Mouse (Mus musculus) c-Kit-positive CD71-positive TER-119-negative erythroid progenitor cells, embryonic 14.5 days (primary cell): ENCODE measurements around the gene Timd4.

Source experiments
- DNase-seq: peaks from one replicate; pipeline ENCODE4 v3.0.0-alpha.2; 2013; ENCODE audit warnings: low read depth

The Timd4 gene

DNA sequence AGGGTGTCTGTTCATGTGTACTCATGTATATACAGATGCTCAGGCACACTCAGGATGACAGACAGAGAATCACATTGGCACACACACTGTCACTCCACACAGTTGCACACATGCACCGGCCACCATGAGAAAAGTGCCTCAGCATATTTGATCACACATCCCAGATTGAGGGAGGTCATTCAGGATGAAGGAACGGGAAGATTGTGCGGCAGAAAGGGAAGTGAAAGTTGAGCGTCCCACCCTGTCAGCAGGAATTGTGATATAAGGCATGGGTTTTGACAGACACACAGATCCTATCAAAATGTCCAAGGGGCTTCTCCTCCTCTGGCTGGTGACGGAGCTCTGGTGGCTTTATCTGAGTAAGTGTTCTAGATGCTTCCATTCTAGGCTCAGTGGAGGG lies at the start of gene Timd4:
TSS of gene Timd4 (plus strand) at position 290 of the 400 bp plus-strand sequence.
- DNase-seq = no peak

DNA sequence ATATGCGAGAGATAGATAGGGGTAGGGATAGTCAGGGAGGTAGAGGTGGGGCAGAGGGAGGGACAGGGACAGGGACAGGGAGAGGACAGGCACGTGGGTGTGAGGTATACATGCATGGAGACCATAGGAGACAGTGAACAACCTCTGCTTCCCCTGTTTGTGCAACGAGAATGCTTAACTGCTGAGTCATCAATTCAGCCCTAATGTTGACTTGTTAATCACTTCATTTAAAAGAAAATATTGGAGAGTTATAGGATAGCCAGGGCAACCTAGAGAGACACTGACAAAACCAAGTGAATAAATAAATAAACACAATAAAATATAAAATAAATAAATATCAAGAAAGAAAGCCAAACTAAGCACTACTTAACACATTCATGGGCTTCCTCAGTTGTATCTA lies 33.7 kb upstream of the Timd4 start:
- no peak for DNase-seq

GRCm38 (mm10) chr11:46779811-46780210 lies 30.8 kb upstream of the Timd4 start:
- DNase-seq = no peak

GRCm38 (mm10) chr11:46804440-46804839 lies 6.2 kb upstream of the Timd4 start:
- DNase-seq = no peak

- no peak for DNase-seq
These were observed 7.1 kb downstream of the Timd4 start for GRCm38 (mm10) chr11:46817692-46818091.

DNA sequence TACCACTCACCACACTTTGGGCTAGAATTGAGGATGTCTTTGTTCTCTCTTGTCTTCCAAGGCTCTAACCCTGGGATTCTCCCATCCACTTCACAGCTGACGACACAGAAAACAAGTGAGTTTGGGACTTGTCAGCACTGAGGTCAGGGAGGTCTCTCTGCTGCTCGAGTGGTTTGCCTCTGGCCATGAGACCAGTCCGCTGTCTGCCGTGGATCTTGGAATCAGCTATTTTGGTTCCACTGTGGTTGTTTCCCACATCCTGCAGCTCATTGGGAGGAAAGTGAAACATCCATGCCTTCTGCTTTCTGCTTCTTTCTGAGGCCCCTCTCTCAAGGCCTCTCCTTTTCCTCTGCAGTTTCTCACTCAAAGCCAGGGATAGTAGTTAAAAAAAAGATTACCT lies 9.3 kb downstream of the Timd4 start:
- no peak for DNase-seq

DNA sequence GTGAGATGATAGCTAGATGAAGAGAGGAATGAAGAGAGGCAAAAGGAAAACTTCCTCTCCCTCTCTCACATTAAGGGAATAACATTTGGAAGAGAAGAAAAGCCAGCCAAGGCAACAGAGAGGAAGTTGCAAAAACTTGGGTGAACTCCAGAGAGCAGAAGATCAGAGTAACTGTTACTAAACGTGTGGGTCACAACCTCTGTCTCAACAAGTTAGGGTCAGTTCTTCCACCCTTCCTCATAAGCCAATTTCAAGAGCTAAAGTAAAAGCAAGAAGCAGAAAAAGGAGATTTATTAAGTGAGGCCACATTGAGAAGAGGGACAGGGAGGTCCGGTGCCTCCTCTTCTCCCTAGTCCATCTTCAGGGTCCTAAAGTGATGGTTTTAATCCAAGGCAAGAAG lies 19.7 kb downstream of the Timd4 start:
- DNase-seq = no peak

- no peak for DNase-seq
These were observed 24.5 kb downstream of the Timd4 start for GRCm38 (mm10) chr11:46835080-46835479.

DNA sequence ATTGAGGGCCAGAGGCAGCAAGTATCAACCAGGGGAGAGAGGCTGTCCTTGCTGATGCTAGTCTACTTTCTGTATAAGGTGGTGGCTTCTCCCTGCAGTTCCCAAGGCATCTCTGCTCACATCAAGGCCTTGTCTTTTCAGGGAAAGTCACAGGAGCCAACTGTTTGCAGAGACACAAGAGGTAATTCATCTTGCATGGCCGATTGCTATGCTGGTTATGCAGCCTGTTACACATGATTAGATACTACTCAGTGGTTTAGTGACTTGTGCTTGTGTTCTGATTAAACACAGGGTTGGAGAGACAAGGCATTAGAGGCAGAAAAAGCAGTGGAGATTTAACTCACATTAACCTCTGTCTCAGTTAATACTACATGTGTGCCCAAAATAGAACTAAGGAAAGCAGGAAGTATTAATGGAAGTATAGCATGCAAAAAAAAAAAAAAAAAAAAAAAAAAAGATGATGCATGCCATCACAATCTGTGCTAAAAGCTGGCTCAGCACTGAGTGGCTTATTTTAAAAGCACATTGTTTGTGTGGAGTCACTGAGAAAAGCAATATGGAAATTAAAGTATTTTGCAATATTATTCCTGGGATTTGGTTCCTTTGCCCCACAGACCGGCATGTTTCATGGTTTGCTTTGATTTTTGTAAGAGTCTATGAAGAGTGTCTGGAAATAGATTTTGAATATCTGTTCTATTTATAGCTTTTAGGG lies 31.6 kb downstream of the Timd4 start:
- DNase-seq = no peak

- DNase-seq = no peak
These were observed 36.1 kb downstream of the Timd4 start for GRCm38 (mm10) chr11:46846661-46847060.

GRCm38 (mm10) chr11:46847827-46848220 lies 37.2 kb downstream of the Timd4 start:
- no peak for DNase-seq

DNA sequence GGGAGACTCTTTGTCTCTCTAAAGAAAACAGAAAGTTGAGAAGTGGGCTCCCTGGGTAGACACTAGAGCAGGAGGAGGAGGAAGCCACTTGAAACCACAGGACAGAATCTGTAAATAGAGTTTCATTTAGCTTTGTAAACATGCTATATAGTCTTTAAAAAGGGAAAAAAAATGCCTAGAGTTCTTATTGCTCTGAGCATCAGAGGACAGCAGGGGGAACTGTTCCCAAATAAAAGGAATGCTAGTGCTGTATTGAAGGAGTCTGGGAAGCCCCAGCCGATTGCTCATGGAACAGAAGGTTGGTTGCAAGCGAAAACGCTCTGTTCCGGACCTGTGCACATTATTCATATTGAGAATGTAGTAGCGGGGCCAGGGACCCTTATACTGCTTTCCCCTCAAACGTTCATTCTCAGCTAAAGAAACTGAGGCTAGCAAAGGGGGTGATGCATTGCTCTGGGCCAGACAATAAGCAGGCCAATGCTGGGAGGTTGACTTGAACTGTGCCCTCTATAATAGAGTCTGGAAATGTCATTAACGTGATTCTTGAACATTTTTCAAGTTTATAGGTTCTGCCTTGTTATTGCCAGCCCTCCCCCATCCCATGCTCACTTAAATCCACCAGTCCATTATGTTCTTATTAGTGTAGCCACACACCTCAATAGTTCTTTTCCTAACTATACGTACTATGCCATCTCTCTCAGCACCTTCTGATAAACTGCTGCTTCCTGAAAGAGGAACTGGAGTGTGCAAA lies 37.8 kb downstream of the Timd4 start:
- no peak for DNase-seq

- no peak for DNase-seq
These were observed 54.2 kb downstream of the Timd4 start for GRCm38 (mm10) chr11:46864809-46865208.

GRCm38 (mm10) chr11:46868594-46868993 lies 58.0 kb downstream of the Timd4 start:
- DNase-seq = no peak

- no peak for DNase-seq
These were observed 65.2 kb downstream of the Timd4 start for GRCm38 (mm10) chr11:46875774-46876173.

DNA sequence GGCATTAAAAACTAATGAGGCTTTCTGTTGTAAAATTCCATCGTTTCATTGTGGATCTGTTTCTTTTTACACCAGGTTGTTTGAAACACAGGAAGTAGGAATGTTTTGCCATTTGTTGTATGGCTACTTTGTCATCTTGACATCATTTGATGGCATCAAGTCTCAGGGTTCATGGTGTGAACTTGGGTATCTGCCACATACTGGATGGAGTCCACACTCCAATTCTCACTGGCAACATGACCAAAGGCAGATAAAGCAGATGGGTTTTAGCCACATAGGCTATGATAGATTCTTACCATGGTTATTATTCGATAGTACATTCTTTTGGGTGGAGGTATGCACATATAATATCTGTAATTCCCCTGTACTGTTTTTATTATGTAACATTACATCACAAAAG lies 71.9 kb downstream of the Timd4 start:
- DNase-seq = no peak

DNA sequence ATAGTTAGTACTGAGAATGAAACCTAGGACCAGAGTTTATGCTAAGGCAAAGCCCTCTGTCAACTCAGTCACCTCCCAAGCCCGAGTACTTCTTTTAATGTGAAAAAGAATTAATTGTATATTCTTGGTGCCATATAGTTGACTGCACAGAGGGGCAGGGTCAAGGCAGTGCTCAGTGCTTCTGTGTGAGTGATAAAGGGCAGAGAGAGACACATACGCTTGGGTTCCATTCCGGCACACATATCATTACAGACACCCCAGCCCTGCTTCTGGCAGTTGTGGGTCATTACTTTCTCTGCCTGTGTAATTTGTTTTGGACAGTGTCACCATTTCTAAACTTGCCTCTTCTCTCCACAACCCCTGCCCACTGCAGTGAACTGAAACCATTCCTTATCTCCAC lies 78.5 kb downstream of the Timd4 start:
- DNase-seq = no peak
